Mouse (Mus musculus): Measurements from ENCODE around the gene Polr2h. TPM values are rescaled to one million over a fixed set of nuclear protein-coding genes. Genes with fewer than 3 reads are reported as not detected.

Polr2h gene
- total and polyA plus RNA-seq, 3 experiments = 117 to 183 (median 157) TPM

DNA sequence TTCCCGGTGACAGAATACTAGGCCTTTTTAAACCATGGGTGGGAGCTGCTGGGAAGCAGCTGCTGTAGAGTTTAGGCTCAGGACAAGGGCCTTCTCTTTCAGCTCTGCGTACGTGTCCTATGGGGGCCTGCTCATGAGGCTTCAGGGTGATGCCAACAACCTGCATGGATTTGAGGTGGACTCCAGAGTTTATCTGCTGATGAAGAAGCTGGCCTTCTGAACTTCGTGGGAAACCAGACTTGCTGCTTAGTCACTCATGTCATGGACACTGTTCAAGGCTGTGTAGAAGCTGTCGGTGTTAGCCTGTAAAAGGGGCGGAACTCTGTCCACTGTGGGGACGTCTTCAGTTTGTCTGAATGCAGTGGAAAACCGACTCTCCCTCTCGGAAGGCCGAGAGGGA, 4.3 kb downstream of the Polr2h start:
- Histone ChIP-seq H3K36me3 (replicated peaks in 1 of 2; ENCODE audit: control insufficient read depth in 1 of 2, insufficient read depth in 1 of 2, low read length in 1 of 2) (peaks cover 23 to 39% of the 10 kb centered on the region in 2 experiments), H3K4me2 (ENCODE audit: insufficient read depth, low read depth, poor library complexity, severe bottlenecking) (no peak overlapping the region), H3K27me3 (replicated peaks) (peaks cover 2% of the 10 kb centered on the region), H3K4me3 (replicated peaks in 1 of 3; ENCODE audit: low read depth in 2 of 3, low read length in 2 of 3, poor library complexity in 1 of 3) (no peak overlapping the region), H3K79me2 (replicated peaks; ENCODE audit: control insufficient read depth, extremely low read depth, insufficient read depth, poor library complexity, severe bottlenecking) (peaks cover 10% of the 10 kb centered on the region), H3K9ac (ENCODE audit: insufficient read depth, low read depth) (no peak overlapping the region), H3K4me1 (ENCODE audit: control insufficient read depth in 1 of 2, insufficient read depth in 2 of 2) (peaks cover 0 to 14% of the 10 kb centered on the region in 2 experiments; a peak in 2 of 4 replicates), H3K27ac (ENCODE audit: insufficient read depth, low read depth) (no peak overlapping the region), H3K9me3 (replicated peaks; ENCODE audit: low read length) (no peaks in the 10 kb centered on the region)
- no peak for DNase-seq (ENCODE audit: extremely low read depth)
- dilution Hi-C loops (cut with MboI; ENCODE audit: extremely low pct_ligation_motif_present, extremely low pct_unique_long_range_greater_than_20kb, low sequenced_read_pairs) (no loop called here), in situ Hi-C loops (cut with MboI; ENCODE audit: low pct_ligation_motif_present, low pct_unique_long_range_greater_than_20kb, low sequenced_read_pairs) (loop anchor here (10.0 kb wide), 1 partner anchor 463 kb away; no protein-coding TSS in a partner anchor)
- TF ChIP-seq TBP (conservative IDR thresholded peaks at IDR 0.05; ENCODE audit: low read depth, low read length) = no peak
- no peak for TF ChIP-seq RCOR1 (conservative IDR thresholded peaks at IDR 0.05; ENCODE audit: low read depth, low read length)
- no peak for TF ChIP-seq EP300 (IDR thresholded peaks at IDR 0.05; ENCODE audit: low read length)
- TF ChIP-seq MAX (IDR thresholded peaks at IDR 0.05; ENCODE audit: low read length) = no peak
- no peak for TF ChIP-seq MAZ (IDR thresholded peaks at IDR 0.05; ENCODE audit: low read depth, low read length)
- TF ChIP-seq TCF12 (IDR thresholded peaks at IDR 0.05; ENCODE audit: low read depth, low read length) = no peak
- no peak for TF ChIP-seq MAFK (IDR thresholded peaks at IDR 0.05; ENCODE audit: insufficient replicate concordance, low read length)
- TF ChIP-seq MEF2A (IDR thresholded peaks at IDR 0.05; ENCODE audit: borderline replicate concordance, low read depth, low read length) = no peak
- no peak for TF ChIP-seq MXI1 (IDR thresholded peaks at IDR 0.05; ENCODE audit: low read depth, low read length)
- no peak for TF ChIP-seq NRF1 (IDR thresholded peaks at IDR 0.05; ENCODE audit: low read depth, low read length)
- TF ChIP-seq ZKSCAN1 (IDR thresholded peaks at IDR 0.05; ENCODE audit: borderline replicate concordance, low read depth, low read length) = no peak
- no peak for TF ChIP-seq POLR2A (IDR thresholded peaks at IDR 0.05; ENCODE audit: low read depth, low read length)
- no peak for TF ChIP-seq SMC3 (IDR thresholded peaks at IDR 0.05; ENCODE audit: low read depth, low read length)
- no peak for TF ChIP-seq POLR2AphosphoS2 (IDR thresholded peaks at IDR 0.05; ENCODE audit: low read depth, low read length)

DNA sequence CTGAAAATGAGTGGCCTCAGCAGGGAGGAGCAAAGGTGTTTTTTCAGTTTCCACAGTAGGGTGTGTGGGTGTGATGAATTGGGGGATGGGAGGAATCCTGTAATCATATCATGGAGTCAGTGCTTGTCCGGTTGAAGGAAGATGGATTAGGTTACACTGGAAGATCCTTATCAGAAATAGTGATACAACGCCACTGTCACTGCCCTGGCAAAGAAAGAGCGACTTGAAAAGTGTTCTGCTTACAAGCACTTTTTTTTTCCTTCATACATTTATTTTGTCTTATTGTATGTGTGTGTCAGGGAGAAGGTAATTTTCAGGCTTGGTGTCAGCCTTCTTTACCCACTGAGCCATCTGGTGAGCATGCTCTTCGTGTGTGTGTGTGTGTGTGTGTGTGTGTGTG, 5.3 kb downstream of the Polr2h start:
- H3K27me3 ChIP-seq (replicated peaks) = peaks cover 2% of the 10 kb centered on the region
- peaks cover 0 to 10% of the 10 kb centered on the region in 2 experiments; a peak in 2 of 4 replicates for H3K4me1 ChIP-seq (ENCODE audit: control insufficient read depth in 1 of 2, insufficient read depth in 2 of 2)
- TF ChIP-seq TBP (conservative IDR thresholded peaks at IDR 0.05; ENCODE audit: low read depth, low read length) (no peak), RAD21 (IDR thresholded peaks at IDR 0.05; ENCODE audit: low read depth, low read length) (no peak), ELF1 (IDR thresholded peaks at IDR 0.05; ENCODE audit: low read depth, low read length) (no peak), ZC3H11A (IDR thresholded peaks at IDR 0.05; ENCODE audit: low read depth, low read length) (no peak), CHD1 (IDR thresholded peaks at IDR 0.05; ENCODE audit: low read depth, low read length) (no peak), BHLHE40 (IDR thresholded peaks at IDR 0.05; ENCODE audit: low read depth, low read length) (no peak), USF2 (conservative IDR thresholded peaks at IDR 0.05; ENCODE audit: low read depth, low read length) (no peak), HCFC1 (IDR thresholded peaks at IDR 0.05; ENCODE audit: low read depth, low read length) (no peak), CHD2 (IDR thresholded peaks at IDR 0.05; ENCODE audit: low read length) (no peak), JUND (conservative IDR thresholded peaks at IDR 0.05; ENCODE audit: low read depth, low read length) (no peak), PAX5 (IDR thresholded peaks at IDR 0.05; ENCODE audit: low read length) (no peak), ZNF384 (IDR thresholded peaks at IDR 0.05; ENCODE audit: low read depth, low read length) (no peak), NELFE (IDR thresholded peaks at IDR 0.05; ENCODE audit: low read depth, low read length) (no peak), MAZ (IDR thresholded peaks at IDR 0.05; ENCODE audit: low read depth, low read length) (no peak), EP300 (IDR thresholded peaks at IDR 0.05; ENCODE audit: low read length) (no peak), JUN (IDR thresholded peaks at IDR 0.05; ENCODE audit: insufficient read depth, low read depth, low read length) (no peak), POLR2A (IDR thresholded peaks at IDR 0.05; ENCODE audit: low read depth, low read length) (no peak), MAX (IDR thresholded peaks at IDR 0.05; ENCODE audit: low read length) (no peak), ZKSCAN1 (IDR thresholded peaks at IDR 0.05; ENCODE audit: borderline replicate concordance, low read depth, low read length) (no peak), ETS1 (conservative IDR thresholded peaks at IDR 0.05; ENCODE audit: low read depth, low read length) (no peak)
- DNase-seq (ENCODE audit: extremely low read depth) = no peak
- no peak overlapping the region for H3K27ac ChIP-seq (ENCODE audit: insufficient read depth, low read depth)
- H3K4me3 ChIP-seq (replicated peaks in 1 of 3; ENCODE audit: low read depth in 2 of 3, low read length in 2 of 3, poor library complexity in 1 of 3) = no peak overlapping the region
- peaks cover 23 to 39% of the 10 kb centered on the region in 2 experiments for H3K36me3 ChIP-seq (replicated peaks in 1 of 2; ENCODE audit: control insufficient read depth in 1 of 2, insufficient read depth in 1 of 2, low read length in 1 of 2)
- in situ Hi-C loops (cut with MboI; ENCODE audit: low pct_ligation_motif_present, low pct_unique_long_range_greater_than_20kb, low sequenced_read_pairs) (loop anchor here (10.0 kb wide), 1 partner anchor 462 kb away; no protein-coding TSS in a partner anchor), dilution Hi-C loops (cut with MboI; ENCODE audit: extremely low pct_ligation_motif_present, extremely low pct_unique_long_range_greater_than_20kb, low sequenced_read_pairs) (no loop called here)
- H3K9me3 ChIP-seq (replicated peaks; ENCODE audit: low read length) = no peaks in the 10 kb centered on the region
- H3K9ac ChIP-seq (ENCODE audit: insufficient read depth, low read depth) = no peak overlapping the region
- peaks cover 10% of the 10 kb centered on the region for H3K79me2 ChIP-seq (replicated peaks; ENCODE audit: control insufficient read depth, extremely low read depth, insufficient read depth, poor library complexity, severe bottlenecking)
- no peak overlapping the region for H3K4me2 ChIP-seq (ENCODE audit: insufficient read depth, low read depth, poor library complexity, severe bottlenecking)
